Mouse (Mus musculus) intestine, embryonic 14.5 days (tissue): ENCODE measurements around the gene Arsg. TPM values are rescaled to one million over a fixed set of nuclear protein-coding genes. Genes with fewer than 3 reads are reported as not detected.

Experiments
- ATAC-seq: fragments of 200-750 bp; cut with Nextera tagmentation; replicated peaks from 2 replicates; pipeline ENCODE4 v1.8.0; 2017; ENCODE audit warnings: low read depth, moderate number of reproducible peaks, moderate TSS enrichment, moderate library complexity; ENCODE audit not compliant: low FRiP score, low TSS enrichment
- DNase-seq: peaks from one replicate; pipeline ENCODE4 v3.0.0-alpha.2; 2018; ENCODE audit warnings: low spot score
- H3K27ac ChIP-seq: fragments of 300-500 bp; sonication (generic); 2 replicates; pipeline ENCODE4 v1.5.1; 2014; ENCODE audit warnings: low read depth, mild to moderate bottlenecking, control low read depth
- H3K27me3 ChIP-seq: fragments of 300-500 bp; sonication (generic); replicated peaks from 2 replicates; pipeline ENCODE4 v1.6.1; 2014; ENCODE audit warnings: low read length, control low read depth; ENCODE audit not compliant: control insufficient read depth, insufficient read depth
- H3K36me3 ChIP-seq: fragments of 300-500 bp; sonication (generic); 2 replicates; pipeline ENCODE4 v1.6.1; 2014; ENCODE audit warnings: low read length, control low read depth; ENCODE audit not compliant: control insufficient read depth, insufficient read depth
- H3K4me1 ChIP-seq: fragments of 300-500 bp; sonication (generic); replicated peaks from 2 replicates; pipeline ENCODE4 v1.6.1; 2014; ENCODE audit warnings: low read length, control low read depth, mixed read lengths; ENCODE audit not compliant: control insufficient read depth, insufficient read depth
- H3K4me2 ChIP-seq: fragments of 300-500 bp; sonication (generic); 2 replicates; pipeline ENCODE4 v1.6.1; 2014; ENCODE audit warnings: low read length
- H3K4me3 ChIP-seq: fragments of 300-500 bp; sonication (generic); 2 replicates; pipeline ENCODE4 v1.5.1; 2014; ENCODE audit warnings: low read depth, low read length, control low read depth, mixed read lengths
- H3K9ac ChIP-seq: fragments of 300-500 bp; sonication (generic); 2 replicates; pipeline ENCODE4 v1.6.1; 2014; ENCODE audit warnings: mild to moderate bottlenecking, low read length
- H3K9me3 ChIP-seq: fragments of 300-500 bp; sonication (generic); 2 replicates; pipeline ENCODE4 v1.6.1; 2016; ENCODE audit warnings: low read length, control low read depth; ENCODE audit not compliant: control insufficient read depth
- WGBS: fragments of 180-500 bp; shearing (Covaris S2); extraction: QIAGEN DNeasy Blood & Tissue Kit; methylation state at CpG from one replicate; pipeline ENCODE4 v1.1.7; 2014; 5-methylcytosine and 5-hydroxymethylcytosine counted together
- polyA plus RNA-seq: library from polyadenylated mRNA; unstranded; fragments of >200 nt; fragmentation: Nextera tagmentation; extraction: Ambion mirVana; gene quantifications from 2 replicates; pipeline ENCODE4 v1.2.1, GENCODE M21; 2014

Gene Arsg
- polyA plus RNA-seq, 1 experiment from 2014 or later: 2.8 TPM

DNA sequence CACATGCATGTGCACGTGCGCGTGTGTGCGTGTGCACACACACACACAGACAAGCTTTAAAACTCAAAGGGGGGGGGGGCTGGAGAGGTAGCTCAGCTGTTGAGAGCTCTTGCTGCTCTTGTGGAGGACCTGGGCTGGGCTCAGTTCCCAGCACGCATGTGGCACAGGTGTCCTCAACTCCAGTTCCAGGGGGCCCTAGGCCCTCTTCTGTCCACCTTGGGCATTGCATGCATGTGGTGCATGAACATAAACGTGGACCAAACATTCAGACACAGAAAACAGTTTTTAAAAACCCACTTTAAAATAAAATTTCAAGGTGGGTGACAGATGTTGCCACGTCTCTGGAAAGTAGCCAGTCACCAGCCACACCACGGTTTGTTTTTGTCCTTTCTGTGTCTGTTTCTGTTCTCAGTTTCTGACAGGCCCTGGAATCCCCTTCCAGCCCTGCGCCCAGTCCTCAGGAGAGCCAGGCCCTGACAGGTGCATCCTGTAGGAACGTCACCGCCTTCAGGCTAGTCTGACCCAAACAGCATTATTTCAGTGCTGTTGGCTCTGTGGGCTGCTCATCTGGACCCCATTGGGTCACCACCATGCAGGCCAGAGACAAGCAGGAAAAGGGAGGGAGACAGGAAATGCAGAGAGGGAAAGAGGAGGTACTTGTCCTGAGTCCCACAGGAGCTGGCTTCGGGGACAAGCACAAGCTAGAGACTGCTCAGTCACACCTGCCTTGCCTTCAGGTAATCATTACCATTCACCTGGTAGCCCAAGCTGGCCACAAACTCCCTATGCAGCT is 125.8 kb downstream of the Arsg start:
- H3K27me3 ChIP-seq: no peaks in the 10 kb centered on the region
- DNase-seq (no peak), ATAC-seq (no peak)
- H3K36me3 ChIP-seq: peaks cover 28% of the 10 kb centered on the region
- no peak overlapping the region for H3K27ac ChIP-seq
- peaks cover 4% of the 10 kb centered on the region for H3K4me1 ChIP-seq
- H3K4me2 ChIP-seq: no peak overlapping the region
- H3K9me3 ChIP-seq: no peaks in the 10 kb centered on the region
- no peak overlapping the region for H3K9ac ChIP-seq
- WGBS: 84% methylated on average over 12 of the region's 12 CpGs
- no peak overlapping the region for H3K4me3 ChIP-seq

DNA sequence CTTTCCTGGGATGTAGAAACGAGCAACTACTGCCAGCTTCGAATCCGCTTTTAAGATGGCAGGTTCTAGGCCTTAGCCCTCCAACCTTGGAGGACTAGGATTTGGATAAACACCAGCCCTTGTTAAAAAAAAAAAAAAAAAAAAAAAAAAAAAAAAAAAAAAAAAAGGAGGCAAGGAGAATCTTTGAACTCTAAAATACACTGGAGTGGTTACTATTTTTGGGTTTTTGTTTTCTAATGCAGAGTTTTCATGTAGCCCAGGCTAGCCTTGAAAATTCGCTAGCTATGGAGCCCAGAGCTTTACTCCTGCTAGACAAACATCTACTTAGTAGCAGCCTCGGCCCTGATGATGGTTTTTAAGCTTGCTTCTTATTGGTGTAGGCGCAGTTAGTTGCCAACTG is 134.4 kb downstream of the Arsg start:
- Histone ChIP-seq H3K9ac (no peak overlapping the region), H3K9me3 (no peaks in the 10 kb centered on the region), H3K4me2 (no peak overlapping the region), H3K27me3 (no peaks in the 10 kb centered on the region), H3K4me1 (peaks cover 19% of the 10 kb centered on the region), H3K27ac (no peak overlapping the region), H3K36me3 (peaks cover 5% of the 10 kb centered on the region), H3K4me3 (no peak overlapping the region)
- WGBS: 83% methylated on average over 6 of the region's 6 CpGs
- no peak for ATAC-seq
- no peak for DNase-seq

DNA sequence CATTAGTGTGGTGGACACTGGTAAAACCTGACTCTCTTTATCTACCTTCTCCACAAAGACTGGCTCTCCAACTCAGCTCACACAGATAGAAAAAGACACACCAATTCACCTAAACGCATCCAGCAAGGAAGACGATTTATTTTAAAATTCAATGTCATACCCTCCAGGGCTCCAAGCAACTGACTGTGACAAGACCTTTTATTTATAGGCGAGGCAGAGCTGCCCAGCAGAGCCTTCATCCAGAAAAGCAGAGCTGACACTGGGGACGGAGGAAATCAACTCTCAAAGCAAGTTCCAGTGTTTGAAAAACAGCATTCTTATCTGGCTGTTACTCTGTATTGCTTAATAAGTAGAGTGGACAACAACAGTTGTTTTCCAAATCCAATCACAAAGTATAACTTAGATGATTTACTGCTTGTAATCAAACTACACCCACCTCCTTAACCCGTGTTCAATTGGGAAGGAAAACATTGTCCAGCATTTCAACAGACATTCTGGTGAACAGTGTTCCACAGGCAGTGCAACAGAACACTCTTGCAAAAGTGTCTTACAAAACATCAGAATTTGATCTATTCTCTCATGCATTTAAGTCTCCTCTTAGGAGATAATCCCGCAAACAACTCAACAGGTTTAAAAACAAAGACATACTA is 135.9 kb downstream of the Arsg start:
- Histone ChIP-seq H3K36me3 (no peaks in the 10 kb centered on the region), H3K4me3 (no peak overlapping the region), H3K27me3 (no peaks in the 10 kb centered on the region), H3K9me3 (no peaks in the 10 kb centered on the region), H3K4me1 (peaks cover 19% of the 10 kb centered on the region), H3K27ac (no peak overlapping the region), H3K9ac (no peak overlapping the region), H3K4me2 (no peak overlapping the region)
- 53% methylated on average over 6 of the region's 6 CpGs for WGBS
- ATAC-seq (no peak), DNase-seq (no peak)

DNA sequence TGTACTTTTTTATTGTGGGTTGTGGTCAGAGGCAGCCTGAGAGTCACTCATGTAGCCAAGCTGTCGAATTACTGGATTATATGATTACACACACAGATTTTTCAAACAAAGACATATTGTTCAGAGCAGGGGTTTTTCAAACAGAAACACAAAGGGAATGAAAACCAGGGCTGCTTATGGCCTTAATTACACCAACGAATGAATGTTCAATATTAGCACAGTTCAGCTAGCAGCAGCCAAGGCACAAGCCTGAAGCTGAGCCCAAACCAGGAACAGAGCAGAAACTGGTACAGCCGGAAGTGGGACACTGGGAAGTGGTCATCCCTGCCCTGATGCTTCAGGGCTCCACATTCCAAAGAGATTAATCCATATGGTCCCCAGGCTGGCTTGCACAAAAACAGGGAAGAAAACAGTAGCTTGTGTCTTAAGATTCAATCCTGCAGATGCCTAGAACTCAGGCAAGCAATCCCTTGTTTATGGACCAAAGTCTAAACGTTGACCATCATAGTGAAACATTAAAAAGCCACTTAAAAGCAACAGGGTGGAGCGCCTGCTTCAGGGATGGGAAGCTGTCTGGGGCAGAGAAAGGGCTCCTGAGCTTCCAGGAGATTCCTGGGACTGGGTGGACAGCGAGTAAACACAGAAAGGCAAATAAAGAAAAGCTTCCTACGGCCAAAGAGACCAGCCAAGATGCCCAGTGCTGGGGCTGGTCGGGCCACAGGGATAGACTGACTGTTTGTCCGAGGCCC is 137.0 kb downstream of the Arsg start:
- no peaks in the 10 kb centered on the region for H3K9me3 ChIP-seq
- no peak for ATAC-seq
- DNase-seq: no peak
- peak overlapping the region; percentile 87 for H3K4me3 ChIP-seq
- H3K4me1 ChIP-seq: peaks cover 19% of the 10 kb centered on the region
- H3K27ac ChIP-seq: peak overlapping the region; percentile 79; the same call in 1 of the 2 replicates
- H3K27me3 ChIP-seq: no peaks in the 10 kb centered on the region
- 12% methylated on average over 9 of the region's 9 CpGs for WGBS
- peak overlapping the region; percentile 81 for H3K4me2 ChIP-seq
- H3K9ac ChIP-seq: peak overlapping the region; percentile 86
- no peaks in the 10 kb centered on the region for H3K36me3 ChIP-seq

DNA sequence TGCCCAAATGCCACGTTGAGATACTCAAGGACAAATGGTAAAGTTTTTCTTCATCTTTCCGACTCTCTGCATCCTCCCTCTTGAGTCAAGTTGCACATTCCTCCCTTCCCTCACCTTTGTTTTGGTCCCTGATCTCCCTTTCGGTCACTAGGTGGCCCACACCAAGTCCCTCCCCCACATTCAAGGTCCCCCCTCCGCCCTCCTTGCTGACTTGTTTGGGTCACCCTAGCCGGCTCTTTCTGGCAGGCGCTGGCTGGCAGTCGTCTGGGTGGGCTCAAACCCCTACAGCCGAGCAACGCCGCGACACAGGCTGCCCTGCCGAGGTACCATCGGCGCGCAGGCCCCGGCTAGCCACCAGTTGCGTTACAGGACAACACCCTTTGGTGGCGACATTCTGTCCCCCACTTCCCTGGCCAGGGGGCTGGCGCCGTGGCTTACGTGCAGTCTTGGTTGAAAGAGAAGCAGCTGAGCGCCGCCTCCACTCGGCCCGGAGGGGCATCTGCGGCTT is 137.7 kb downstream of the Arsg start:
- Histone ChIP-seq H3K4me3 (peak overlapping the region; percentile 87), H3K27me3 (no peaks in the 10 kb centered on the region), H3K4me2 (peak overlapping the region; percentile 81), H3K27ac (peak overlapping the region; percentile 79), H3K9me3 (no peaks in the 10 kb centered on the region), H3K36me3 (no peaks in the 10 kb centered on the region), H3K9ac (peak overlapping the region; percentile 86), H3K4me1 (peaks cover 19% of the 10 kb centered on the region)
- under 1% methylated on average over 26 of the region's 26 CpGs for WGBS
- no peak for DNase-seq
- no peak; the same call in none of the 2 replicates for ATAC-seq

DNA sequence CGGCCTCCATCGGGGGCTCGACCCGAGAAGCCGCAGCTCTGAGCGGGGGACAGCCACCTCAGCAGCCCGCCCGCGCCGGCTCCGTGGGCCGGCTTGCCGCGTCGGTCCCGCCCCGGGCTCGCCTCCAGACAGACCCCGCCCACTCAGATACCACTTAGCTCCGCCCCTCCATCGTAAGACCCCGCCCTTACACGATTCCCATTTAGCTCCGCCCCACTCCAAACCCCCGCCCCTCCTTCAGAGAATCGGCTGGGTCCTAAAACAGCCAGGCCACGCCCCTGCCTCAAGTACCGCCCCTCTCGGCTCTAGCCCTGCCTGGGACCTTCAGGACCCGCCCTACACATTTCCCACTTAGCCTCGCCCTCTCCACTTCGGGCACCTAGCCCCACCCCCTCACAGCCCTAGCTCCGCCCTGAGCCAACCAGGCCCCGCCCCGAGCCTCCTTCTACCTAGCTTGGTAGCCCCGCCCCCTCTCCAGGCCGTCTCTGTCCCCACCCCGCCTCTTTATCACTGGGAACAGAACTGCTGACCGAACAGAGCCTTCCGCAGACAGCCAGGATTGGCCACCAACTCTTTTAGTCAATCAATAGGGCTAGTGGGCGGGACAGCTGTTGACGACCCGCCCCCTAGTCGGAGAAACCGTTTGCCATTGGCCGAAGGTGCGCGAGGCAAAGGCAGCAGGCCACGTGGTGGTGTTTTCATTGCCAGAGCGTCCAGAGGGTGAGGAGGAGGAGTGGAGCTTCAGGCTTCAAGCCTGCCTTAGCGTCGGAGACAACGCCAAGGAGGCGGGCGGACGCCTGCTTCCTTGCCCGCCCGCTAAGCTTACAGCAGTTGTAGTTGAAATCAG is 138.4 kb downstream of the Arsg start, which contains the start of gene Wipi1:
Gene Wipi1 (minus strand): TSS at position 665 of the 847 bp plus-strand sequence.
- ATAC-seq (peak; percentile 97), DNase-seq (peak; percentile 99)
- Histone ChIP-seq H3K36me3 (no peaks in the 10 kb centered on the region), H3K4me2 (peak within 1 kb of the TSS; percentile 81), H3K4me3 (peak within 1 kb of the TSS; percentile 87), H3K9me3 (no peaks in the 10 kb centered on the region), H3K27ac (peak within 1 kb of the TSS; percentile 79), H3K9ac (peak within 1 kb of the TSS; percentile 86), H3K27me3 (no peaks in the 10 kb centered on the region), H3K4me1 (peaks cover 19% of the 10 kb centered on the region)
- 1% methylated on average over 58 of the region's 58 CpGs for WGBS

DNA sequence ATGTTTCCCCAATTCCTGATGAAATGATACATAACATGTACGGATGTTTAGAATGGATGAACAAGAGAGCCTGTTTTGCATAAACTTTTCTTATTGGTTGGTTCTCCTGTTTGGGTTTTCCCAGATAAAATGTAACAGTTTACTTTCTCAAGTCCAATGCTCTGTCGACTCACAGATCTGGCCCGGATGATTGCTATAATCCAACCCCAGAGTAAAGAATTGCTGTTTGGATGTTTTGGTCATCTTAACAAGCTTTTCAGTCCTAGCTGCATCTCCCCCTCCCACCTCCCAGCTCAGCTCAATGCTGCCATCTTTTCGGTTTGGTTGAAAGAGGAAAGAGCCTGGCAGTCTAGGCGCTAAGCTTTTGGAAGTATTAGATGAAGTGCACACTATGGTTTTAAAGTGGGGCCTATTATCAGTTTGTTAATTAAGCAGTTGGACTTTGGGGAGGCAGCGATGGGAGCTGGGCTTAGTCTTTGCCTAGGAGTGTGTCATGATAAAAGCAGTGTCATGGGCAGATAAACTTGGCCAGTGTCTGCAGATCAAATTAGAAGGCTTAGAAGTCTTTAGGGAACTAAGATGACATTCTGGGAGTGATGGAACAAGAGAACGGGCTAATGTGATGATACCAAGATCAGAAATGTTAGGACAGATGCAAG is 139.8 kb downstream of the Arsg start:
- Histone ChIP-seq H3K4me1 (peaks cover 19% of the 10 kb centered on the region), H3K9ac (no peak overlapping the region), H3K4me2 (no peak overlapping the region), H3K27me3 (no peaks in the 10 kb centered on the region), H3K36me3 (no peaks in the 10 kb centered on the region), H3K27ac (no peak overlapping the region), H3K4me3 (no peak overlapping the region), H3K9me3 (no peaks in the 10 kb centered on the region)
- ATAC-seq (no peak), DNase-seq (no peak)
- 61% methylated on average over 7 of the region's 7 CpGs for WGBS
